ENCODE assay signal across 8 mouse cellular contexts in the genomic region with DNA sequence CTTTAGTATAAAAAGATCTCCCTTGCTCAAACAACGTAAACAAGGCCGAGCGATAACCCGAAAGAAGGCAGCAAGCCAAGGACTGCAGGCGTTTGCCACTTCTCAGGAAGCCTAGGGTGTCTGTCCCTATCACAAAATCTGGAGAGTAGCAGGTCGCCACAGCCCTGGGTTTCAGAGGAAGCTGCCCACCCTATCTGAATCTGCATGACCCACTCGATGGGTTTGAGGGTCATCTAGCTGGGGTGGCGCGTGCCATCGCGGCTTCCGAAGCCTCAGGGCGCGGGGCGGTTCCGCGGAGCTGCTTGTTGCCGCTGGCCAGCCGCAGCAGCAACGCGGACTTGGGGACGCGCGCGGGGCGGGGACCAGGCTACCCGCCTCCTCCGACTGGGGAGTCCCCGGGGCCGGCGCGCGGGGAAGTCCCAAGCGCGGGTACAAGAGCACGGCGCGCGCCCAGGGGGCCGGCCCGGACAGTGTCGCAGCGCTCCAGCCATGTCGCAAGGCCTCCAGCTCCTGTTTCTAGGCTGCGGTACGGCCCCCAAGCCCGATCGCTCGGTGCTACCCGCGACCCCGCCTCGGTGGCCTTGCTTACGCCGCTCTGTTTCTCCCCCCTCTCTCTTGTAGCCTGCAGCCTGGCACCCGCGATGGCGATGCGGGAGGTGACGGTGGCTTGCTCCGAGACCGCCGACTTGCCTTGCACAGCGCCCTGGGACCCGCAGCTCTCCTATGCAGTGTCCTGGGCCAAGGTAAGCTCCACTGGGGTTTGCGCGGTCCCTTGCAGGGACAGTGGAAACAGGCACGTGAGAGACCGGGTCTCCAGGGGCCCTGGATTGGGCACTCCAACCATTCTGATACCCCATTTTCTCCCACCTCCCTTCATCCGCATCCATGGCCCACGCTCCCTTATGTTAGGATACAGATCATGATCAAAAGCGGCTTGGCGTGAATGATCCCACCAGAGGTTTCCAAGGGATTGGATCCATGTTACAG. TPM values are rescaled to one million over a fixed set of nuclear protein-coding genes. Genes with fewer than 3 reads are reported as not detected.
DNase-seq lines count a peak whose midpoint lies in the region; ATAC-seq and TF ChIP-seq lines count a peak whose summit lies in the region.

A gene (plus strand): TSS at position 51 of the 987 bp plus-strand sequence.

- ATAC-seq in CD4-positive, CD25-positive, alpha-beta regulatory T cell, adult 4 months = peak; percentile 63
- peak; percentile 39; the same call in 1 of the 2 replicates for ATAC-seq in forebrain, embryonic 12.5 days (ENCODE audit: low FRiP score)
- peak; percentile 74 for ATAC-seq in neural tube, embryonic 13.5 days (ENCODE audit: low read depth)

- no peaks in the 10 kb centered on the region for H3K9me3 ChIP-seq in forebrain, embryonic 12.5 days
- no peaks in the 10 kb centered on the region for H3K9me3 ChIP-seq in neural tube, embryonic 13.5 days

- intact Hi-C loops in heart, postnatal 10 days (cut with DNase I) = no loop called here

- peak; percentile 79 to 80 for DNase-seq in heart, postnatal 10 days
- peak; percentile 66 to 84 for DNase-seq in kidney, postnatal 25 days
- peak; percentile 78 for DNase-seq in lung, adult 18-20 months
- DNase-seq in thymus, adult 2 months = peak; percentile 34

- TF ChIP-seq CTCF in bone marrow macrophage, adult 2 months (IDR thresholded peaks at IDR 0.05; ENCODE audit: low read depth, low read length) = no peak
- no peak for TF ChIP-seq CTCF in thymus, adult 2 months (IDR thresholded peaks at IDR 0.05; ENCODE audit: borderline replicate concordance, control insufficient read depth, extremely low read depth, insufficient read depth, low read length, poor library complexity)

- H3K4me1 ChIP-seq in bone marrow macrophage, adult 2 months (ENCODE audit: control insufficient read depth, insufficient read depth, low read length) = peaks cover 31% of the 10 kb centered on the region
- peaks cover 25% of the 10 kb centered on the region for H3K4me1 ChIP-seq in forebrain, embryonic 12.5 days
- H3K4me1 ChIP-seq in neural tube, embryonic 13.5 days (replicated peaks) = peaks cover 27% of the 10 kb centered on the region
- H3K4me1 ChIP-seq in thymus, adult 2 months (replicated peaks; ENCODE audit: control insufficient read depth, insufficient read depth, low read length) = peaks cover 18% of the 10 kb centered on the region

- peak within 1 kb of the TSS; percentile 95 for H3K4me2 ChIP-seq in forebrain, embryonic 12.5 days
- H3K4me2 ChIP-seq in neural tube, embryonic 13.5 days = peak within 1 kb of the TSS; percentile 96

- peaks cover 56% of the 10 kb centered on the region for H3K27me3 ChIP-seq in forebrain, embryonic 12.5 days
- H3K27me3 ChIP-seq in neural tube, embryonic 13.5 days = peaks cover 27% of the 10 kb centered on the region
- peaks cover 22% of the 10 kb centered on the region for H3K27me3 ChIP-seq in thymus, adult 2 months (ENCODE audit: control insufficient read depth, insufficient read depth, low read length)

- no peaks in the 10 kb centered on the region for H3K36me3 ChIP-seq in forebrain, embryonic 12.5 days (replicated peaks)
- H3K36me3 ChIP-seq in neural tube, embryonic 13.5 days = no peaks in the 10 kb centered on the region
- H3K36me3 ChIP-seq in thymus, adult 2 months (ENCODE audit: control insufficient read depth, insufficient read depth, low read length) = no peaks in the 10 kb centered on the region

- peak within 1 kb of the TSS; percentile 80 for H3K4me3 ChIP-seq in bone marrow macrophage, adult 2 months (ENCODE audit: insufficient read depth, low read length)
- H3K4me3 ChIP-seq in forebrain, embryonic 12.5 days (replicated peaks) = peak within 1 kb of the TSS; percentile 63
- H3K4me3 ChIP-seq in neural tube, embryonic 13.5 days = peak within 1 kb of the TSS; percentile 64
- peak within 1 kb of the TSS; percentile 32 for H3K4me3 ChIP-seq in thymus, adult 2 months (ENCODE audit: control insufficient read depth, insufficient read depth, low read length)

- whole genome bisulfite sequencing in forebrain, embryonic 12.5 days = 4% methylated on average over 70 of the region's 73 CpGs
- WGBS in neural tube, embryonic 13.5 days = 5% methylated on average over 72 of the region's 73 CpGs
- 8% methylated on average over 71 of the region's 73 CpGs for WGBS in thymus, adult 2 months

- H3K27ac ChIP-seq in bone marrow macrophage, adult 2 months (ENCODE audit: insufficient read depth, low read depth, low read length) = 0 out of 2 replicates have a peak within 1 kb of the TSS, but pooled peaks have one; percentile 14
- no peak within 1 kb of the TSS for H3K27ac ChIP-seq in forebrain, embryonic 12.5 days
- H3K27ac ChIP-seq in neural tube, embryonic 13.5 days (replicated peaks) = peak within 1 kb of the TSS; percentile 54
- H3K27ac ChIP-seq in thymus, adult 2 months (ENCODE audit: control insufficient read depth, insufficient read depth, low read length) = no peak within 1 kb of the TSS

- TF ChIP-seq POLR2A in bone marrow macrophage, adult 2 months (IDR thresholded peaks at IDR 0.05; ENCODE audit: borderline replicate concordance, low read depth, low read length) = no peak
- no peak for TF ChIP-seq POLR2A in thymus, adult 2 months (IDR thresholded peaks at IDR 0.05; ENCODE audit: control insufficient read depth, extremely low read depth, insufficient read depth, low read length, poor library complexity)

- H3K9ac ChIP-seq in forebrain, embryonic 12.5 days = peak within 1 kb of the TSS; percentile 76
- peak within 1 kb of the TSS; percentile 82 for H3K9ac ChIP-seq in neural tube, embryonic 13.5 days

RNA-seq across cellular contexts. Expression of the gene that starts here (rescaled TPM):
- 100 to 1,000 TPM; 294 to 385 TPM for polyA plus RNA-seq in CD4-positive, CD25-positive, alpha-beta regulatory T cell, adult 4 months (2017; shearing (Covaris generic))
- 43.3 and 44.5 TPM in 2 replicates for polyA plus RNA-seq in bone marrow macrophage, adult 2 months (2012; ENCODE audit: insufficient read depth, insufficient read length, missing spikeins)
- polyA plus RNA-seq in forebrain, embryonic 12.5 days (2016; fragmentation: Nextera tagmentation; extraction: Ambion mirVana) = 3.7 and 3.9 TPM in 2 replicates
- total RNA-seq in heart, postnatal 10 days (2021) = 1 to 10 TPM; 2.4 to 3.7 TPM
- polyA plus RNA-seq in neural tube, embryonic 13.5 days (2015; fragmentation: Nextera tagmentation; extraction: Ambion mirVana) = 17.4 and 18.8 TPM in 2 replicates
- 53.0 and 66.8 TPM in 2 replicates for polyA plus RNA-seq in thymus, adult 2 months (2012; rRNA removed)

Comparison
In these comparisons a context has a peak if more than half of its experiments do, and no peak if none do; other contexts are left out.
1. H3K27ac ChIP-seq: peak in bone marrow macrophage, adult 2 months (single experiment) and neural tube, embryonic 13.5 days (single experiment); none in forebrain, embryonic 12.5 days (single experiment) and thymus, adult 2 months (single experiment).
2. Peak in every context shown above with its lines, with median percentiles within 50 percentile points of each other: ATAC-seq, H3K4me3 ChIP-seq and DNase-seq.